Mouse (Mus musculus) heart, embryonic 11.5 days (tissue): ENCODE measurements at regions not wholly inside any gene's neighbourhood (a gene's known extent, or its start where the extent isn't known, plus 50 kb on each side); places are given as distances from the start of the nearest gene placed in this dataset.

ENCODE experiments used
- ATAC-seq: fragments of 200-750 bp; cut with Nextera tagmentation; replicated peaks from 2 replicates; pipeline ENCODE4 v1.8.0; 2017; ENCODE audit warnings: moderate library complexity; ENCODE audit not compliant: insufficient number of reproducible peaks, low FRiP score, low TSS enrichment
- H3K27ac ChIP-seq: fragments of 300-500 bp; sonication (generic); 2 replicates; pipeline ENCODE4 v1.5.1; 2014; ENCODE audit warnings: mild to moderate bottlenecking, low read depth, low read length
- H3K27me3 ChIP-seq: fragments of 300-500 bp; sonication (generic); 2 replicates; pipeline ENCODE4 v1.6.1; 2014; ENCODE audit warnings: mild to moderate bottlenecking, low read length, mixed read lengths; ENCODE audit not compliant: control insufficient read depth, insufficient read depth
- H3K36me3 ChIP-seq: fragments of 300-500 bp; sonication (generic); 2 replicates; pipeline ENCODE4 v1.6.1; 2014; ENCODE audit warnings: mild to moderate bottlenecking, low read length, moderate library complexity, mixed read lengths; ENCODE audit not compliant: control insufficient read depth, insufficient read depth
- H3K4me1 ChIP-seq: fragments of 300-500 bp; sonication (generic); 2 replicates; pipeline ENCODE4 v1.6.1; 2014; ENCODE audit warnings: low read length; ENCODE audit not compliant: control insufficient read depth, insufficient read depth
- H3K4me2 ChIP-seq: fragments of 300-500 bp; sonication (generic); 2 replicates; pipeline ENCODE4 v1.6.1; 2014; ENCODE audit warnings: mild to moderate bottlenecking, moderate library complexity
- H3K4me3 ChIP-seq: fragments of 300-500 bp; sonication (generic); 2 replicates; pipeline ENCODE4 v1.5.1; 2014; ENCODE audit warnings: low read depth, low read length
- H3K9ac ChIP-seq: fragments of 300-500 bp; sonication (generic); 2 replicates; pipeline ENCODE4 v1.6.1; 2014; ENCODE audit warnings: mild to moderate bottlenecking, low read depth, low read length, moderate library complexity
- H3K9me3 ChIP-seq: fragments of 300-500 bp; sonication (generic); replicated peaks from 2 replicates; pipeline ENCODE4 v1.6.1; 2016; ENCODE audit warnings: low read length; ENCODE audit not compliant: control insufficient read depth
- WGBS: fragments of 180-500 bp; shearing (Covaris S2); extraction: QIAGEN DNeasy Blood & Tissue Kit; methylation state at CpG from one replicate; pipeline ENCODE4 v1.1.7; 2014; ENCODE audit not compliant: insufficient replicate concordance; 5-methylcytosine and 5-hydroxymethylcytosine counted together

DNA sequence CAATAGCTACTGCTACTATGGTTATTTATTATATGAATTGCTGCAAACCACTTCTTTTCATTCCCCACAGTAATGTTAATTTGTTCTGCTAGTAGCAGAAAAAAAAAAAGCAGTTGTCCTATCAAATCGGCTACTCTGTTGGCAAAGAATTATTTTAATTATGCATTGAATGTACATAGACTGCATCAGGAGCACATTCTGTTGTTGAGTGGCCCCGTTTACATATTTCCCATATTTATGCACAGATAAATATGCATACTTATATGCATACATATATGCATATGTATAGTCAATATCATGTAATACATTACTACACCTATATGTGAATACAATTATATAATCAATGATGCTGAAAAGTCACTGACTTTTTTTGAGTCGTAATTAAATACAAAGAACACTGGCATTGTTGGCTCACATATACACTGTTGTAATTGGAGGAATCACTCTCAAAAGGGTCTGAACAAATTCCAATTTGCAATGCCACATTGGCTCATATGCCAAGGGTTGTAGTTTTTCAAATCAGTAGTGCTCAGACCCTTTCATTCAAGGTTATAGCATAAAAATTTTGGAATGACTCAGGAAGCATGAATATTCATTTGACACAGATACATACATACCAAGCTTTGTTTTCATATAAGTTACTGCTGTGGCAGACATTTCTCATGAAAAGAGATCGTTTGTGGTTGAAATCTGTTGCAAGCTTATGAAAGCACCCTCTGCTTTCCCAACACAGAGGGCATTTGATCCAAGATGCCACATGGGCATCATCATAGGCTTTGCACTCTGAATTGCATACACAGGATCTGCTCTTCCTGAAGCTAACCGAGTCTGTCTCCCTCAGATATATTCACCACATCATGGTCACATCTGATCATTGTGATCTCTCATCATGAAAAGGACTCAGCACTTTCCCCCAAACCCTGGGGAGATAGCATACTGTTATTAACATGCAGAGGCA, 1030.6 kb upstream of the Map3k7 start:
- no peak overlapping the region for H3K9ac ChIP-seq
- WGBS: 73% methylated on average over 5 of the region's 5 CpGs

DNA sequence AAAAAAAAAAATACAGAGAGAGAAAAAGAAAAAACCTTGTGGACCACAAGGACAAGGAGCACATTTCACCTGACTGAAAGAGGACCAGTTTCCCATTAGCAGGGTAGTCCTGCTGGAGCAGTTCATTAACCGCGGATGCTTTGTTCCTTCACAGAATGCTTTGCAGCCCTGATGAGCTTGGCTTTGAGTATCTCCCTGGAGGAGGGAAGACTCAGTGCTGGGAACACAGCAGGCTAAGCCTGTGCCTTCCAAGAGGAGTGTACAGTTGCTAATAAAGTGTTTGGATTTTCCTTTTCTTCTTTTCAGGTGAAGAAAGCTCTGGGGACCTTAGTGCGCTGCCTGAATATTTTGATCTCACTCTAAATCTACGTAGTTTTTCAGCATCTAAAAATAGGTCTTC, 980.3 kb upstream of the Map3k7 start:
- Histone ChIP-seq H3K9me3 (no peaks in the 10 kb centered on the region), H3K36me3 (no peaks in the 10 kb centered on the region), H3K27me3 (no peaks in the 10 kb centered on the region), H3K9ac (no peak overlapping the region), H3K4me2 (no peak overlapping the region), H3K4me3 (no peak overlapping the region), H3K4me1 (no peaks in the 10 kb centered on the region), H3K27ac (no peak overlapping the region)
- WGBS: 77% methylated on average over 4 of the region's 4 CpGs
- ATAC-seq: no peak

More for the DNA sequence above, 1030.6 kb upstream of the Map3k7 start:
- Histone ChIP-seq H3K9me3 (no peaks in the 10 kb centered on the region), H3K27ac (no peak overlapping the region), H3K4me1 (no peaks in the 10 kb centered on the region), H3K36me3 (no peaks in the 10 kb centered on the region), H3K4me3 (no peak overlapping the region), H3K4me2 (no peak overlapping the region), H3K27me3 (no peaks in the 10 kb centered on the region)
- ATAC-seq: no peak

DNA sequence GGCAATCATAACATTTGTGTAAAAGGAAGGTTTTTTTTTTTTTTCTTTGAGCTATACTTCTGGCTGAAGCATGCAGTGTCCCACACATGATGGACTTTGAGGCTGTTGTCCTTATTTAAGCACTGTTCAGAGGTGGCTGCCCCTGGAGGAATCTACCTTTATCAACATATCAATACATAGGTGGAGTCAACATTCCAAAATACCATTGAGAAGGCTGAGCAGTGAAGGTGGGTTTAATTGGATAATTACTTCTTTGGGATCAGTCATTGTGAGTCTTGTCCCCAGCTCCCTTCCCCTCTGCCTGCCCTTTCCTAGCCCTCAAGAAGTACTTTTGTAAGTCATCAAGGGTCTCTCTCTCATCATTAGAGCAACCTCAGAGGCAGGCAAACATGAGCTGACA, 951.9 kb upstream of the Map3k7 start:
- Histone ChIP-seq H3K4me3 (no peak overlapping the region), H3K9ac (no peak overlapping the region), H3K4me2 (no peak overlapping the region), H3K9me3 (no peaks in the 10 kb centered on the region), H3K36me3 (no peaks in the 10 kb centered on the region), H3K4me1 (no peaks in the 10 kb centered on the region), H3K27me3 (no peaks in the 10 kb centered on the region), H3K27ac (no peak overlapping the region)
- no peak for ATAC-seq

DNA sequence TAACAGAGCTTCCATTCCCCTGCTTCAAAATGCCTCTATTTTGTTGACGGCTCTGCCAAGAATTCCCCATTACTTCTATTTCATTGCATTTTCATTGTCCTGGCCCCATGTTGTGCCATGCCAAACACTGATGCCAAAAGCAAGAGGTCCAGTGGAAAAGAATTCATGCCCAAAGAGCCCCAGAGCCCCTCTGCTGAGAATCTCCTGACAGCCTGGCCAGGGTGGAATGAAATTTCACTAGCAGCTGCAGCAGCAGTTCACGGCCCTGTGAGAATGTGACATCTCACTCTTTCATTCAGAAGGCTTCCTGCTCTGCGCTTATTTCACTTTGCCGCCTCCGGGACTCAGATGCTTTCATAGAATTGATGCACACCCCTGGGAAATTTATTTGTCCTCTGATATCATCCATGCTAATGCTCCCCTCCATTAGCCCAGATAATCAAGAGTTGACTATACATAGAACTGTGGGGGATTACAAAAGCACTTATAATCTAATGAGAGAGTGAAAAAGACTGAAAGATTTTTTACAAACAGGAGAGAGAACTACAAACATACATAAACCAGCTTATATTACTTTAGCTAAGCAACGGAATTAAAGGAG, 911.7 kb upstream of the Map3k7 start:
- Histone ChIP-seq H3K4me2 (no peak overlapping the region), H3K4me3 (no peak overlapping the region), H3K36me3 (no peaks in the 10 kb centered on the region), H3K4me1 (no peaks in the 10 kb centered on the region), H3K9ac (no peak overlapping the region), H3K9me3 (no peaks in the 10 kb centered on the region), H3K27me3 (no peaks in the 10 kb centered on the region), H3K27ac (no peak overlapping the region)
- 82% methylated on average over 6 of the region's 6 CpGs for WGBS
- ATAC-seq: no peak

DNA sequence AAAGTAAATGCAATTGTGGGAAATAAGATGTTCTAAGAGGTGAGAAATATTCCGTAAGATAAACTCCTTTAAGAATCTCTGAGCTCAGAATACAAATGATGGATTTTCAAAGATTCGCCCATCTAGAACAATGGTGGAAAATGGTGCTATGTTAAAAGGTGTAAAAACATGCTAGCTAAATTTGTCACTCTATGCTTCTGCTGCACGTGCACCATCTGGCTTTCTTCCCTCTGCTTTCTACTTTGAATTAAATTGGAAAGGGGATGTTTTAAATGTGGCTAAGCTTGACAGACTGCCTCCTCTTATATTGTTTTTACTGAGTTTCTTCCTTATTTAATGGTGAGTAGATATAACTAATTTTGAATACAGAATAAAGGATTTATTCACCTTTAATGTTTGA, 887.7 kb upstream of the Map3k7 start:
- H3K27me3 ChIP-seq: no peaks in the 10 kb centered on the region
- H3K9ac ChIP-seq: no peak overlapping the region
- no peak overlapping the region for H3K4me2 ChIP-seq
- no peaks in the 10 kb centered on the region for H3K36me3 ChIP-seq
- H3K27ac ChIP-seq: no peak overlapping the region
- no peak for ATAC-seq
- WGBS: 79% methylated on average over 3 of the region's 3 CpGs
- no peaks in the 10 kb centered on the region for H3K4me1 ChIP-seq
- H3K9me3 ChIP-seq: no peaks in the 10 kb centered on the region
- no peak overlapping the region for H3K4me3 ChIP-seq

DNA sequence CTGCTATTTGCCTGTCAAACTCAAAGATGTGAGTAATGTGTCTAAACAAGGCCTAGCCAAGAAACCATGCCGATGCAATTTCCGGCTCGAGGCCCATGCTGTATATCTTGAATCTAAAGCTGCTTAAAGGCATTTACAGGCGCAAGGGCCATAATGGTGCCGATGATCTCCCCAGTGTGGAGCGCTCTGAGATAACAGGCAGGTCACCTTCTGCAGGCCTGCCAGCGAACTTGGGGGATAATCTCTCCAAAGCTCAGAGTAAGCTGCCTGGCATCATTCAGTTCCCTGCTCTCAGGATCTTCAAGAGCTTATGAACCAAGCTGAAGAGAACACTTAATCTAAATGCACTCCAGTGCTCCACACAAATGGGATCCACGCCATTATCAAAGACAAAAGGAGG, 842.3 kb upstream of the Map3k7 start:
- no peaks in the 10 kb centered on the region for H3K36me3 ChIP-seq
- no peaks in the 10 kb centered on the region for H3K4me1 ChIP-seq
- no peaks in the 10 kb centered on the region for H3K27me3 ChIP-seq
- no peak overlapping the region for H3K27ac ChIP-seq
- WGBS: 63% methylated on average over 8 of the region's 8 CpGs
- H3K4me2 ChIP-seq: no peak overlapping the region
- no peak for ATAC-seq
- no peaks in the 10 kb centered on the region for H3K9me3 ChIP-seq
- H3K4me3 ChIP-seq: no peak overlapping the region
- no peak overlapping the region for H3K9ac ChIP-seq

DNA sequence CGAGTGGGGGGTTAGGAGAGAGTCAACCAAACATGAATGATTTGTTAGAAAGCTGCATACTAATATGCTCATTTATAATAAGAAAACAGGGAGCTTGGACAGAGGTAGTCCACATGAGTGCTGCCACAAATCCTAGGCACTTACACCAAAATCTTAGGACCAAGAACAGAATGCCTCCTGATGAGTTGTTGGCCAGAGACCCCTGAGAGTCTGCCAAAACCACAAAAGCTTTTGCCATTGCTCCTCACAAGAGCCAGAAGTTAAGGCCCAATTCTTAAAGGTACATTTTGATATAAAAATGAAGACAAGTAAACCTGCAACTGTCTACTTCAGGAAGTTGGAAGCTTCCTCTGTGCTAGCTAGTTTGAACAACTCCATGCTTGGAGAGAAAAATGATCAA, 820.7 kb upstream of the Map3k7 start:
- ATAC-seq: no peak
- Histone ChIP-seq H3K4me3 (no peak overlapping the region), H3K4me1 (no peaks in the 10 kb centered on the region), H3K9me3 (no peaks in the 10 kb centered on the region), H3K27me3 (no peaks in the 10 kb centered on the region), H3K4me2 (no peak overlapping the region), H3K27ac (no peak overlapping the region), H3K9ac (no peak overlapping the region), H3K36me3 (no peaks in the 10 kb centered on the region)
- 73% methylated on average over 1 of the region's 1 CpGs for WGBS

DNA sequence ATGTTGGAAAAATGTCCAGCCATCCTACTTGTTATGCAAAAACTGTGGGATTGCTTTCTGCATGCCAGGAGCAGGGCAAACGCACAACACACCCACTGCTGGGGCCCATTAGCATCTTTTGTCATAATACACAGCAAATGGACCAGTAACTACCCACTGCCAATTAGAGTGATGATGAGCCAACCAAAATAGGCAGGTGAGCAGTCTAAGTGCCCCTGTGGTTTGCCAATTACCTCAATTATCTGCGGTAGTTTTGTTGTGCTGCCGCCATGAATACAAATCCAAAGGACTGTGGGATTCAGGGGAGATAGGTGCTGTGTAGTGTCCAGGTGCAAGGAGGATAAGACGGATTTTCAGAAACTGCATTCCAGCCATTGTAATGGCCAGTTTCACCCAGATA, 796.5 kb upstream of the Map3k7 start:
- H3K36me3 ChIP-seq: no peaks in the 10 kb centered on the region
- H3K4me1 ChIP-seq: no peaks in the 10 kb centered on the region
- no peaks in the 10 kb centered on the region for H3K27me3 ChIP-seq
- H3K9me3 ChIP-seq: no peaks in the 10 kb centered on the region
- no peak for ATAC-seq
- no peak overlapping the region for H3K4me3 ChIP-seq
- H3K9ac ChIP-seq: no peak overlapping the region
- 89% methylated on average over 4 of the region's 4 CpGs for WGBS
- no peak overlapping the region for H3K27ac ChIP-seq
- H3K4me2 ChIP-seq: no peak overlapping the region

DNA sequence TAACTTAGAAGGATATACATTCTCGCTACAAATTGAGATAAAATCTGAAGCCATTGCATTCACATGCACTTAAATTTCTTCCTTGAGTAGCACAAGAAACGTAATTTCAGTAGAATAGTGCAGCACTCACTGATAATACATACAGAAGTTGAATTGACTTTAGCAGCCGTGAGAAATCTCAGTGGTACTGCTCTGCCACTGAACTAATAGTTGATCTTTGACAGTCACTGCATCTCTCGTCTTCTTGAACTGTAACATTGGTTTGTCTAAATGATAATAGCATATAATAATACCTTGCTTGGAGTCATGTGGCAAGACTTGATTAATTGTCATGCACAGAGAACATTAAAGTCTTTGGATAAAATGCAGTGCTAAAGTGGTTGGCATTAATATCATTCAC, 795.5 kb upstream of the Map3k7 start:
- 79% methylated on average over 4 of the region's 4 CpGs for WGBS
- Histone ChIP-seq H3K4me2 (no peak overlapping the region), H3K9me3 (no peaks in the 10 kb centered on the region), H3K4me3 (no peak overlapping the region), H3K9ac (no peak overlapping the region), H3K27ac (no peak overlapping the region), H3K36me3 (no peaks in the 10 kb centered on the region), H3K27me3 (no peaks in the 10 kb centered on the region), H3K4me1 (no peaks in the 10 kb centered on the region)
- no peak for ATAC-seq
